Mouse (Mus musculus): ENCODE measurements around the gene Vwf.

Vwf gene

GRCm38 (mm10) chr6:125546474-125546873, at the start of gene Vwf:
Gene Vwf (plus strand): TSS chr6:125546774.
- no peak for DNase-seq (ENCODE audit: low read depth, low spot score)

DNA sequence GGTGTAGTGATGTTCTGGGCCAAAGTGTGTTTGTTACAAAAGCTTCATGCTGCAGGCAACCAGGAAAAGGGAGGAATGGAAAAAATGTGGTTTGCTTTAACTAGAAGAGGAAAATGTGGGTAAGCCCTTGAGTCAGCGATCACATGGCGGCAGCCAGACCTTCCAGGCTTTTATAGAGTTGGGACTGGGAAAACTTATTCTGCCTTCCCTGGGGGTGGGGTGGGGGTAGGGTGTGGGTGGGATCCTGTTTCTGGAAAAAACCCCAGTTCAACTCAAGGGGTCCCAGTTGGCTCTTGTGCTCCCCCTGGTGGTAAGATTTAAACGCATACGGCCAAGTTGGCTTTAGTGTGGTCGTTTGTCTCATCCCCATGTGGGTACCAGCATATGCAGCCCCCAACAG, 48.5 kb upstream of the Vwf start:
- peak; percentile 43 for DNase-seq (ENCODE audit: low read depth, low spot score)

GRCm38 (mm10) chr6:125503186-125503802, 43.3 kb upstream of the Vwf start:
- DNase-seq (ENCODE audit: low read depth, low spot score) = no peak

- DNase-seq (ENCODE audit: low read depth, low spot score) = no peak
Observed at GRCm38 (mm10) chr6:125504622-125505355, 41.8 kb upstream of the Vwf start.

DNA sequence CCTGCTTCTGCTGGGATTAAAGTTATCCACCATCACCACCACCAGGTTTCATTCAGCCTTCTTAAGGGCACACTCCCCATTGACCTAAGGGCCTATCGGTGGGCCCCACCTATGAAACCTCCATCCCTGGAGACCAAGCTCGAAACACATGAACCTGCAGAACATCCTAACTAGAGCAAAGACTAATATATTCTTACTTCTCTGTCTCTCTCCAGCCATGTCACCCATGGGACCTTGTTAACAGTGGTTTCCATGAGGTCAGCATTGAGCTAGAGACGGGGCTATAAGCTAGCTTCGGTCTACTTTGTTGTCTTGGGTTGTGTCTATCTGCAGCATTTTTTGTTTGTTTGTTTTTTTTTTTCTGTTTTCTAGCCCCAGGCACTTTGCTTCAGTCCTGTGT, 40.1 kb upstream of the Vwf start:
- no peak for DNase-seq (ENCODE audit: low read depth, low spot score)

DNA sequence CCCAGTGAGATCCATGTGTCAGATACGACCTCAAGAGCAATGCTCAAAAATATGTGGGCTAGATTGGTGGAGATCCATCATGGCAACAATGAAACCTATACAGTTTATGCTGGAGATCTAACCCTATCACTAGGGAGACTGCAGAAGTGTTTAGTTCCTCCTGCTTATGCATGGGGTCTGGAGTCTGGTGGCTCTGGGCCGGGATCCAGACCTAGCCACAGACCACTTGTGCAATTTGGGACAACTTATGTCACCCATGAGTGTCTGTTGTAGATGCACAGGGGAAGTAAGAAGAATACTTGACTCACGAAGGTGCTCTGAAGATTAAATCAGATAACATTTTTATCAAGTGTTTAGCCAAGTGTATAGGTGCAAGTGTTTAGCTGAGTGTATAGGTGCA, 36.8 kb upstream of the Vwf start:
- no peak for DNase-seq (ENCODE audit: low read depth, low spot score)

DNA sequence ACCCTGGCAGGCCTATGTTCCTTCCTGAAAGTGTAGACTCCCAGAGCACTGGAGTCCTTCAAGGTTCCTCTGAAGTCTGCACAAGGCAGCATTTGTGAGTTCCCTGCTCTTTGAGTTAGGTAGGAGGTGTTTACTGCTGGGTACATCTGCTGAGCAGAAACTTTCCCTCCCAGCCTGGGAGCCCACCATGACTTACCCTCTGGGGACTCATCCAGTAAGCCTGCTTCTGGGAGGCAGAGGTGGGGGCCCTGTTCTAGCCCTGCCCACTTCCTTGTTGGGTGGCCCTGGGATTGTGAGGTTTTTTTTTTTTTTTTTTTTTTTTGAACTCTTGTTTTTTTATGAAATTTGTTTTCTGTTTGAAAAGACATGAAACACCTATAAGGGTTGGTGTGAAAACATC, 35.9 kb upstream of the Vwf start:
- DNase-seq (ENCODE audit: low read depth, low spot score) = no peak

DNA sequence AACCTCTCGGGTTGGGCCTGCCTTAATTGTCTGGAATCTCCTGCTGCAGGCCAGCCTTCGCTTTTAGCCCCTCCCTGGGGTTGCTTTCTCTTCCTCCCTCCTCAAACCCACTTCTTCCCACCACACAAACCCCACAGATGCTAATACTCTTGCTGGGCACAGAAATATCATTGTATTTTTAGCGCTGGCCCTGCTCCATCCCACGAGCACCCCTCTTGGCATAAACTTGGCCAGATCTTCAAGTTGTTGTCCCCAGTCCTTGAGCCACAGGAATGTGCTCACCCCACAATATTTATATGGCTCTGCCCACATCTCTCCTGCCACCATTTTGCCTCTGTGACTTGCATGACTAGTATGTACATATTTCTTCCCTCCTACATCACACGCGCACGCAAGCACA, 35.4 kb upstream of the Vwf start:
- DNase-seq (ENCODE audit: low read depth, low spot score) = no peak

- DNase-seq (ENCODE audit: low read depth, low spot score) = no peak
Observed at GRCm38 (mm10) chr6:125512950-125513596, 33.5 kb upstream of the Vwf start.

DNA sequence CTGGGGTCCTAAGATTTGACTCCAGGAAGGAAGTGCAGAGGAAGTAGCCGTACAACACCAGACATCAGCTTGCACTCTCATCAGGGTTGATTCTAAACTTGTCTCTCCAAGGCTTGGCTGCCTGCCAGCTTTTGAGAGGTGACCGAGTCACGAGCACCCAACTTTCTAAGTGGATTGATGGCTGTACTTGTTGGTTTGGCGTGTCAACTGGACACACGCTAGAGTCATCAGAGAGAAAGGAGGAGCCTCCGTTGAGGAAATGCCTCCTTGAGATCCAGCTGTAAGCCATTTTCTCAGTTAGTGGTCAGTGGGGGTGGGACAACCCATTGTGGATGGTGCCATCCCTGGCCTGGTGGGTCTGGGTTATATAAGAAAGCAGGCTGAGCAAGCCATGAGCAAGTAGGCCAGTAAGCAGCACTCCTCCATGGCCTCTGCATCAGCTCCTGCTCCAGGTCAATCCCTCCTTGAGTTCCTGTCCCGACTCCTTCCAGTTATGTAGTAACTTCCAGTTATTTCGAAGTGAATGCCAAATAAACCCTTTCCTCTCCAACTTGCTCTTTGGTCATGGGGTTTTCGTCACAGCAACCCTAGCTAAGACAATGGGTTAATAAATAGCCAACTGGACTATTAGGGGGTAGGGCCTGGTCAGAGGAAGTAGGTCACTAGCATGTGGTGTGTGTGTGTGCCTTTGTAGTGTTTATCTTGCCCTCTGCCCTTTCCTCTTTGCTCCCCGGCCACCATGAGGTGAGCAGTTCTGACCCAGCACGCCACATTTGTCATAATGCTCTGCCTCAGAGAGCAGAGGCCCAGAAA, 30.9 kb upstream of the Vwf start:
- DNase-seq (ENCODE audit: low read depth, low spot score) = no peak

DNA sequence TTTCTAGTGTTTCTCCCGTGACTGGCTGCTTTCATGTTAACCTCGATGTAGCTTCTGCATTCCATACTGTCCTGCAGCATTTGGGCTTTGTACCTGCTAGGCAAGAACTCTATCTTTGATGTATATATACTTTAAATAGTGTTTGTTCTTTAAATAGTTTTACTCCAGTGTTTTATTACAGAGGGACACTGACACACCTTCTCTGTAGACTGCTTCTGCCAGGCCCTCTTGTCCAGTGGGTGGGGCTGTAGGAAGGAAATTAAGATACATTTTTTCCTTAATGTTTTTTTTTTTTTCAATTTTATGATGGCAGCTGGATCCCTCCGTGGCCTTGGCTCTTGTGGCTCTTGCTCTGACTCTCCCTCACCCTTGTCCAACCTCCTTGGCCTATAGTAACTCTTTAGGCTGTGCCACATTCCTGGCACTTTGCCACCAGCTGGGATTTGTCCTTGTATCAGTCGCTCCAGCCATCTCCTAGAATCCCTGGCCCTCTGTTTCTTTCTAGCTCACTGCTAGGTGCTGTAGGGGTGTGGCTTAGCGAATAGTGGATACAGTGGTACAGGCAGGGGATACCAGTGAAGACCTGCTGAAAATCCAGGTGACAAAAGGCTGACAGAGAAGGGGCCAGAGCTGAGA, 24.9 kb upstream of the Vwf start:
- DNase-seq (ENCODE audit: low read depth, low spot score) = no peak

GRCm38 (mm10) chr6:125524027-125524426, 22.5 kb upstream of the Vwf start:
- DNase-seq (ENCODE audit: low read depth, low spot score) = no peak

DNA sequence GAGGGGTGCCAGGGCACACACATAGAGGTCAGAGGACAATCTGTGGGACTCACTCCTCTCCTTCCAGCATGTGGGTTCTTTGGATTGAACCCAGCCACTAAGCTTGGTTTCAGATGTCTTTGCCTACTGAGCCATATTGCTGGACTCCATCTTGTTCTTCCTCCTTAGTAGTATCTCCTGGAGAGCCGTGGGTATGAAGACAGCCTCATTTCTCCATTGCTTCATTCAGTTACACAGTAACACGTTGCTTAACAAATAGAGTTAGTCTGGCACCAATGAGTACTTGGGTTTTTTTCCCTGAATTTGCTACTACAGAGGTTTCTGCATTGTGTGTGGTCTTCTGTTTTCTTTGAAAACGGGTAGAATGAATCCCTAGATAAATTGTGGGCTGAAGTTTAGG, 20.5 kb upstream of the Vwf start:
- no peak for DNase-seq (ENCODE audit: low read depth, low spot score)

- no peak for DNase-seq (ENCODE audit: low read depth, low spot score)
Observed at GRCm38 (mm10) chr6:125528614-125529200, 17.9 kb upstream of the Vwf start.

DNA sequence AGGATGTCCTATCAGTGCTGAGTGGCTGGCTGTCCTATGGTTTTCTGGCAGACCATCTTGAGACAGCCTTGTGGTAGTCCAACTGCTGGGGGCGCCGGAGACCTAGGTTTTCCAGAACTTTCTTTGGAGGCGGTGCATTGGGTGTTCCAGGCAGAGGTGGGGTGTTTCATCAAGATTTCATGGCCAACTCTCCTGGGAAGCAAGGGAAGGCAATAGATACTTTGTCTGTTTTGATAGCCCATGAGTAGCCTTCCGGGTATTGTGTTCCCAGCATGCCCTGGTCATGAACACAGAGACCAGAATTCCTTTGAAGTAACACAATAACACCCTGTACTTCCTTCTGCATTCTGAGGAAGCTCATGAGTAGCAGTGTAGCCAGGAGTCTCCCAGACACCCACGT, 17.1 kb upstream of the Vwf start:
- no peak for DNase-seq (ENCODE audit: low read depth, low spot score)

DNA sequence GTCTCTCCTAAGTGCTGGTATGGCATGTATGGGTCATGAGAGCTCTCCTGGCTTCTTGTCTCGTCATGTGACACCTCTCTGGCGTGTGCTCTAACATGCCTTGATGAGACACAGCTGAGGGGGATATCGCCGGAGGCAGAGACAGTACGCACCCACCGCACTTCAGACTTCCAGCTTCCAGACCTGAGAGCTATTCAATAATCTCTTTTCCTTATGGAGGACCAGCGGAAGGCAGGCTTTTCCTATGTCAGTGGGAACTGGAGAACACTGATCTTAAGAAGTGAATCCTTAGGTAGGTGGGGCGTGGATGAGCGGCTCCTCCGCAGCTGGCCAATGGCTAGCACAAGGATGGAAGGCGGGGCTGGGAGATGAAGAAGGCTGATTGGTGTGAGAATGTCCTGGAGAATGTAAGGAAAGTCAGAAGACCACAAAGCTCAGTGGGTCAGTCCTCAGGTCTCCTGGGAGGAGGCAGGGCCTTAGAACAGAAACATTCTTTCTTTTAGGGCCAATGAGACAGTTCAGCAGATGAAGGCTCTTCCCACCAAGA, 13.4 kb upstream of the Vwf start:
- DNase-seq (ENCODE audit: low read depth, low spot score) = no peak

DNA sequence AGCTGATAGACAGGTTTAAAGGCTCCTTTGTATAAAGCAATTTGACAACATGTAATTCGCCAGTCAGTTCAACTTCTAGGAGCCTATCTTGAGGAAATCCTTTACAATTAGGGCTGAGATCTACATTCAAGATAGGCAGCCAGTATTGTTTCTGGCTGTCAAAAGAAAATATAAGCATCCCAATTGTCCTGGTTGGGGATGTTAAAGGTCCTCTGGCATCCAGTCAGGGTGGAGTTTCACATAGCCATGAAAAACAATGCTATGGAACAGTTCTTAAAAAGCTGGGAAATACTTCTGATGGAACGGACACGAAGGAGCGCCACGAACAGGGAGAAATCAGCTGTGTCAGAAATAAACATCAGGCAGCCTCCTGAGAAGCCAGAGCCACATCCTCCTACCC, 11.6 kb upstream of the Vwf start:
- no peak for DNase-seq (ENCODE audit: low read depth, low spot score)

DNA sequence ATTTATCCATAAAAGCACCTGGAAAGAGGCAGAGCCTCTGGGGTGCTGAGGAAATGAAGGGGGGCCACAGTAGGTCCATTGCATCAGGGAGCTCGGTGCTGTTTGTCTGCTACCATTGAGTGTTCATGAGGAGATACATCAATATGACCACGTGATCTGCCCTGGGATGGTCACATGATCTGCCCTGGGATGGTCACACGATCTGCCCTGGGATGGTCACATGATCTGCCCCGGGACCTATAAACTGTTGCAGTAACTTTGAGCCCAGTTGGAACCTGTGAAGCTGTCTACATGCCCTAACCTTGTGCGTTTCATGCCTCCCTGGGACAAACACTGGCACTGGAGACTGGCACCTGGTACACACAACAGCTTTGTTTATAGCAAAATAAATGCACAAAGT, 8.1 kb upstream of the Vwf start:
- no peak for DNase-seq (ENCODE audit: low read depth, low spot score)

DNA sequence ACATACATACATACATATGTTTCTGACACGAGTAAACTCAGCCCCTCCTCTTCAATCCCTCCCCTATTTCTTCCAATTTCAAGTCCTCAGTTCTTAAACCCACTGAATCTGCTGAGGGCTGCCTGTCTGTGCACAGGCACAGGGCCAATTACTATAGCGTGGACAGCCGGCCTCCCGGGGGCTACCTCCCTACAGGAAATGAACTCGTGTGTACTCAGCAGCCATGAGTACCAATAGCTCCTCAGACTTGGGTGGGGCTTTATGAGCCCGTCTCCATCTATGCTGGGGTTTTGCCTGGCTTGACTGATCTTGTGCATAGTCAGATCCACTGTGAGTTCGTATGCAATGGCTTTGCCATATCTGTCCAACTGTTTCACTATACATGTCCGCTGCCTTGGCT, 7.2 kb upstream of the Vwf start:
- no peak for DNase-seq (ENCODE audit: low read depth, low spot score)

DNA sequence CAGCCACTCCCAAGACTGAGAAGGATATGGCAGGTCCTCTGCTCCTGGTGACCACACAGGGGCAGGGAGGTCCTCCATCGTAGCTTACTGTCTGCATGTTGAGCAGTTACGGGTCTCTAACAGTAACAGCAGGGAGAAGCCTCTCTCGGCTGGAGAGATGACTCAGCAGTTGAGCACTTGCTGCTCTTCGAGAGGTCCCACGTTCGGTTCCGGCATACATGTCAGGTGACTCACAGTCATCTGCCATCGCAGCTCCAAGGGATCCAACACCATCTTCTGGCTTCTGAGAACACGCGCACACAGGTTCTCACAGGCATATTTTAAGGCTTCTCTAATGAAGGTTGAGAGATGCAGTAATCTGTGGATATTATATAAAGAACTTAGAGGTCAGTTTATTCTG, 6.4 kb upstream of the Vwf start:
- DNase-seq (ENCODE audit: low read depth, low spot score) = no peak

GRCm38 (mm10) chr6:125540826-125541225, 5.7 kb upstream of the Vwf start:
- no peak for DNase-seq (ENCODE audit: low read depth, low spot score)

Data from embryo, embryonic 11.5 days (tissue).